Mouse (Mus musculus) midbrain, postnatal 0 days (tissue): ENCODE results near the gene Kri1. TPM values are rescaled to one million over a fixed set of nuclear protein-coding genes. Genes with fewer than 3 reads are reported as not detected.
"Not testable (repeated sequence)": the region's sequence is repeated elsewhere in the genome, so short reads cannot be mapped to it uniquely, and the experiment has no call there.

ENCODE experiments used
- ATAC-seq: fragments of 200-750 bp; cut with Nextera tagmentation; 2 replicates; pipeline ENCODE4 v1.8.0; 2017; ENCODE audit warnings: moderate number of reproducible peaks, mild to moderate bottlenecking, moderate TSS enrichment, moderate library complexity; ENCODE audit not compliant: low FRiP score
- DNase-seq: peaks from one replicate; pipeline ENCODE4 v3.0.0-alpha.2; 2015; ENCODE audit warnings: low spot score
- H3K27ac ChIP-seq: fragments of 300-500 bp; sonication (generic); 2 replicates; pipeline ENCODE4 v1.5.1; 2014; ENCODE audit warnings: low read depth, mild to moderate bottlenecking, low read length, mixed read lengths
- H3K27me3 ChIP-seq: fragments of 300-500 bp; sonication (generic); 2 replicates; pipeline ENCODE4 v1.6.1; 2014; ENCODE audit warnings: low read length, control low read depth, mixed read lengths; ENCODE audit not compliant: insufficient read depth
- H3K36me3 ChIP-seq: fragments of 300-500 bp; sonication (generic); 2 replicates; pipeline ENCODE4 v1.6.1; 2014; ENCODE audit warnings: low read length, control low read depth, mixed read lengths; ENCODE audit not compliant: insufficient read depth
- H3K4me1 ChIP-seq: fragments of 300-500 bp; sonication (generic); 2 replicates; pipeline ENCODE4 v1.6.1; 2014; ENCODE audit warnings: mild to moderate bottlenecking, control low read depth, antibody characterized with exemption, low read length, mixed read lengths; ENCODE audit not compliant: insufficient read depth
- H3K4me2 ChIP-seq: fragments of 300-500 bp; sonication (generic); 2 replicates; pipeline ENCODE4 v1.6.1; 2014; ENCODE audit warnings: low read depth, mild to moderate bottlenecking, low read length, mixed read lengths; ENCODE audit not compliant: poor library complexity, severe bottlenecking
- H3K4me3 ChIP-seq: fragments of 300-500 bp; sonication (generic); 2 replicates; pipeline ENCODE4 v1.5.1; 2014; ENCODE audit warnings: low read depth, mild to moderate bottlenecking, low read length, moderate library complexity
- H3K9ac ChIP-seq: fragments of 300-500 bp; sonication (generic); replicated peaks from 2 replicates; pipeline ENCODE4 v1.6.1; 2014; ENCODE audit warnings: mild to moderate bottlenecking, low read length, moderate library complexity, mixed read lengths; ENCODE audit not compliant: poor library complexity, severe bottlenecking
- H3K9me3 ChIP-seq: fragments of 300-500 bp; sonication (generic); 2 replicates; pipeline ENCODE4 v1.6.1; 2016; ENCODE audit warnings: low read length, control low read depth
- CTCF ChIP-seq: IDR thresholded peaks from 2 replicates; pipeline ENCODE4 v1.5.1; 2016; ENCODE audit warnings: antibody characterized with exemption, mild to moderate bottlenecking
- WGBS: fragments of 180-500 bp; shearing (Covaris S2); extraction: QIAGEN DNeasy Blood & Tissue Kit; methylation state at CpG from one replicate; pipeline ENCODE4 v1.1.7; 2014; 5-methylcytosine and 5-hydroxymethylcytosine counted together
- polyA plus RNA-seq: library from polyadenylated mRNA; unstranded; fragments of >200 nt; fragmentation: Nextera tagmentation; extraction: Ambion mirVana; gene quantifications from 2 replicates; pipeline ENCODE4 v1.2.1, GENCODE M21; 2015
- total RNA-seq: library from RNA; depleted of rRNA; stranded (reverse); fragments of >200 nt; gene quantifications from 2 replicates; pipeline ENCODE4 v1.2.3, GENCODE M21; 2014

Kri1 gene
- total and polyA plus RNA-seq, 2 experiments from 2014 or later, result 11.7 to 25.9 TPM

GRCm38 (mm10) chr9:21275727-21276126, 12.0 kb downstream of the Kri1 start:
- H3K9ac ChIP-seq, result no peak overlapping the region
- no peak overlapping the region for H3K27ac ChIP-seq
- H3K4me3 ChIP-seq, result no peak overlapping the region
- no peaks in the 10 kb centered on the region for H3K27me3 ChIP-seq
- no peaks in the 10 kb centered on the region for H3K9me3 ChIP-seq
- no peaks in the 10 kb centered on the region for H3K4me1 ChIP-seq
- TF ChIP-seq CTCF, result no peak
- DNase-seq (no peak), ATAC-seq (no peak)
- 87% methylated on average over 12 of the region's 12 CpGs for WGBS
- no peak overlapping the region for H3K4me2 ChIP-seq
- H3K36me3 ChIP-seq, result peaks cover 86% of the 10 kb centered on the region

- TF ChIP-seq CTCF, result no peak
- Histone ChIP-seq H3K9ac (no peak overlapping the region), H3K4me3 (no peak overlapping the region), H3K4me1 (no peaks in the 10 kb centered on the region), H3K27ac (no peak overlapping the region), H3K4me2 (no peak overlapping the region), H3K9me3 (no peaks in the 10 kb centered on the region), H3K36me3 (peaks cover 89% of the 10 kb centered on the region), H3K27me3 (no peaks in the 10 kb centered on the region)
- no peak for DNase-seq
- WGBS, result 80% methylated on average over 7 of the region's 7 CpGs
- no peak for ATAC-seq
These were observed 12.6 kb downstream of the Kri1 start for GRCm38 (mm10) chr9:21275013-21275710.

GRCm38 (mm10) chr9:21274336-21274735, 13.4 kb downstream of the Kri1 start:
- H3K36me3 ChIP-seq, result peaks cover 85% of the 10 kb centered on the region
- no peak overlapping the region for H3K27ac ChIP-seq
- WGBS, result 91% methylated on average over 3 of the region's 3 CpGs
- no peak overlapping the region for H3K9ac ChIP-seq
- H3K4me3 ChIP-seq, result no peak overlapping the region
- H3K9me3 ChIP-seq, result no peaks in the 10 kb centered on the region
- DNase-seq, result no peak
- ATAC-seq, result no peak
- H3K4me1 ChIP-seq, result no peaks in the 10 kb centered on the region
- H3K4me2 ChIP-seq, result no peak overlapping the region
- no peak for TF ChIP-seq CTCF
- H3K27me3 ChIP-seq, result no peaks in the 10 kb centered on the region

GRCm38 (mm10) chr9:21273520-21274228, 14.1 kb downstream of the Kri1 start:
- 84% methylated on average over 7 of the region's 7 CpGs for WGBS
- no peak overlapping the region for H3K4me3 ChIP-seq
- H3K27ac ChIP-seq, result no peak overlapping the region
- H3K27me3 ChIP-seq, result no peaks in the 10 kb centered on the region
- no peaks in the 10 kb centered on the region for H3K9me3 ChIP-seq
- DNase-seq, result no peak
- TF ChIP-seq CTCF, result no peak
- ATAC-seq, result no peak
- no peaks in the 10 kb centered on the region for H3K4me1 ChIP-seq
- peaks cover 85% of the 10 kb centered on the region for H3K36me3 ChIP-seq
- no peak overlapping the region for H3K9ac ChIP-seq
- H3K4me2 ChIP-seq, result no peak overlapping the region

GRCm38 (mm10) chr9:21273094-21273493, 14.7 kb downstream of the Kri1 start:
- Histone ChIP-seq H3K9me3 (no peaks in the 10 kb centered on the region), H3K9ac (no peak overlapping the region), H3K4me3 (no peak overlapping the region), H3K4me1 (no peaks in the 10 kb centered on the region), H3K27ac (no peak overlapping the region), H3K27me3 (no peaks in the 10 kb centered on the region), H3K4me2 (no peak overlapping the region), H3K36me3 (peaks cover 88% of the 10 kb centered on the region)
- TF ChIP-seq CTCF, result no peak
- WGBS, result 89% methylated on average over 8 of the region's 8 CpGs
- ATAC-seq, result no peak
- no peak for DNase-seq

- no peak overlapping the region for H3K27ac ChIP-seq
- no peak overlapping the region for H3K4me3 ChIP-seq
- H3K9me3 ChIP-seq, result no peaks in the 10 kb centered on the region
- H3K36me3 ChIP-seq, result peaks cover 84% of the 10 kb centered on the region
- no peaks in the 10 kb centered on the region for H3K4me1 ChIP-seq
- no peak overlapping the region for H3K9ac ChIP-seq
- WGBS, result 95% methylated on average over 9 of the region's 9 CpGs
- no peak for DNase-seq
- no peak overlapping the region for H3K4me2 ChIP-seq
- H3K27me3 ChIP-seq, result no peaks in the 10 kb centered on the region
- ATAC-seq, result no peak
- no peak for TF ChIP-seq CTCF
These were observed 15.4 kb downstream of the Kri1 start for GRCm38 (mm10) chr9:21272391-21272790.

GRCm38 (mm10) chr9:21269590-21269989, 18.2 kb downstream of the Kri1 start:
- not testable (repeated sequence) for H3K9me3 ChIP-seq, DNase-seq, H3K27me3 ChIP-seq, H3K4me2 ChIP-seq, H3K4me3 ChIP-seq, ATAC-seq, H3K9ac ChIP-seq, H3K27ac ChIP-seq, H3K4me1 ChIP-seq
- 90% methylated on average over 5 of the region's 5 CpGs for WGBS
- peaks cover 60% of the 10 kb centered on the region for H3K36me3 ChIP-seq
